Mouse (Mus musculus): ENCODE data around the gene Ankrd53.
"Not testable (repeated sequence)": the region's sequence is repeated elsewhere in the genome, so short reads cannot be mapped to it uniquely, and the experiment has no call there.

Gene Ankrd53

DNA sequence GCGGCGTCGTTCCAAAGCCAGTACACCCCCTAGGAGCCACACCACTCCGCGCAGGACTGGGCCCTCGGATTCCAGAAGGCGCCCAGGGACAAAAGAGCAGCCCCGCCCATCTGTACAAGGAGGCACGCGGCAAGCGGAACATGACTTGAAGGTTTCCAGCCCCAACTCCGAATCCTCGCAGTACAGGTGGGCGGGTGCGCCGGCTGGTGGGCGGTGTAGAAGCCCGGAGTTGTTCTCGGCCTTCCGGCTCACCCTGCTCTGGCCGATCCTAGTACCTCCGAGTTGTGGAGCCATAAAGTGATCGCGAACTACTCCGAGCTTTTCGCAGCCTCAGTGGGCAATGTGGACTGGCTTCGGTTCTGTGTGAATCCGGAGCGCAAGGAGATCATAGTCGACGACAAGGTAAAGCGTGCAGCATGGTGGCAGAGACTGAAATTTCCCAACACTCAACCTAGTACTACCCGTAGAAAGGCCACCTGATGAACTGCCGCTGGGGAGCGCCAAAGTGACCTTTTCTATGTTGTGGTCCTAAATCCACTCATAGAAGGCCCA lies 512 bp downstream of the Ankrd53 start:
- DNase-seq (ENCODE audit: extremely low read depth, insufficient read length, low spot score) = no peak

DNA sequence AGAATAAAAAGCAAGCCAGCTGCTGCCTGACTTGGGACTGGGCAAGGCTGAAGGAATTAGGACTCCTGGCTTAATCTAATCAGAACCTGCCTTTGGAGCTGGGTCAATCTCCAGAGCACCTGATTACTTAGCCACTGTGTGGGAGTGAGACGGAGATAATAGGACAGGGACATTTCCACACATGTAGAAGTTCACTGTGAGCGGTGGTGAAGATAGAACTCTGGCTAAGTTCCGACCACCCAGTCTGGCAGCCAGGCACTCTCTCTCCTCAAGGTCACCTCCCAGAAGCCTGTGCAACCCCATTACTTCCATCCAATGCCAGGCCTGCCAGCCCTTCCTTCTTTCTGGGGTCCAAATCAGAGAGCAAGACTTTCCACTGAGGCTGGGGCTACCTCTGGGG lies 4.5 kb downstream of the Ankrd53 start:
- no peak for DNase-seq (ENCODE audit: extremely low read depth, insufficient read length, low spot score)

DNA sequence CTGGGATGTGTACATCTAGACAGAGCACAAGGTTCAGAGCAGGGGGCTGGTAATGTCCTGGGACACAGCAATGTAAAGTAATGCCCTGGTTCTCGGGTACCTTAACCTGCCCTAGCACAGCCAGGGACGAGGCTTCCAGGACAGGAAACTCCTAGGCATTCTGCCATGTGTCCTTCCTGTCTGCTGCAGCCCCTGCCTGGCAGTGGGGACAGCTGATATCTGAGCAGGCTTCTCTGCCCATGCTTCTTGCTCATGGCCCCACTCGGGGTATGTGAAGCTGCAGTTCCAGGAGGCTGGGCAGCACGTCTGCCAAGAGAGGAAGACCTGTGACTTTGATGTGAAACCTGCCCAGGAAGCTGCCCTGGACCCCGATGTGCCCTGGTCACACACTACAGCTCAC lies 6.0 kb downstream of the Ankrd53 start:
- no peak for DNase-seq (ENCODE audit: extremely low read depth, insufficient read length, low spot score)

DNA sequence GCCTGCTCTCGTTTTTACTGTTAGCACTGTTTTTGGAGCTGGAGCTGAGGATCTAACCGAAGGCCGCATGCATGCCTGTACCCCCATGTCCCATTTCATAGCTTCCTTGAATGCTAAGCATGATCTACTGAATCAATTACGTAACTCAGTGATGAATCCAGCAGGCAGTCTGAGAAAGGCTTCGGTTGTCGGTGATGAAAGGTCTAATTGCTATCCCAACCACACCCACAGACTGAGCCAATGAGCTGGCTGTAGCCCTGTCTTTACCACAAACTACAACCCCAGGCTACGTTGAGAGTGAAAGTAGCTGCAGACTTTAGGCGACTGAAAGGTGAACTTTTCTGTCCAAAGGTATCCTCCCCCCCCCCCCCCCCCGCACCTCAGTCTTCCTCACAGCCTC lies 11.7 kb downstream of the Ankrd53 start:
- DNase-seq (ENCODE audit: extremely low read depth, insufficient read length, low spot score) = no peak

- peak; percentile 45 for DNase-seq (ENCODE audit: extremely low read depth, insufficient read length, low spot score)
These were observed 12.5 kb downstream of the Ankrd53 start for GRCm38 (mm10) chr6:83774781-83775563.

DNA sequence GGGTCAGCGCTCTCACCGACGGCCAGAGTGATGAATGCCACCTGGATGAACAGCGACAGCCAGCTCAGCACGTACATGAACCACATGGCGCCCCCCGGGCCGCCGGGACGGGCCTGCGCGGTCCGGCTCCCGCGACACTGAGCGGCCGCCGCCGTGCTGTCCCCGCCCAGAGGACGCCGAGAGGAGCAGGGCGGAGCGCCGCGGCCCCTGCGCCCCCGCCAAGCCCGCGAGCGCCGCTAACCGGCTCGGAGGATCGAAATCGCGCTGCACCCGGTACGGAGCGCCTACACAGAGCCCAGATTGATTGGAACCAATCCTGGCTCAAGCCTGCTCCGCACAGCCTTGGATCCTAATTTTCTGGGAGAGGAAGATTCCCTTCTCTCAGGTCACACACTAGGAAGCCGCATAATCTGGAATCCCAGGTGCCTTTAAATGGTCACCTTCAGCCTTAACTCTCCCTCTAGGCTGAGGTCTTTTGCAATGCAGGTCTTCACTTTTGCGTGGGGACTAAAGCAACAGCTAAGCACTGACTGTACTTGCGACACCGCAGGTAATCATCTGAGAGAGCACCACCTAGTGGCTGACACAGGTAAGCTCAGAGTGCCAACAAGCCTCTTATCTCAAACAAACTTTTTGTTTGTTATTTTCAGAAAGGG lies 13.3 kb downstream of the Ankrd53 start, which contains the start of gene Tex261:
Gene Tex261 (minus strand): TSS at position 176 of the 656 bp plus-strand sequence.
- peak; percentile 90 for DNase-seq (ENCODE audit: extremely low read depth, insufficient read length, low spot score)

DNA sequence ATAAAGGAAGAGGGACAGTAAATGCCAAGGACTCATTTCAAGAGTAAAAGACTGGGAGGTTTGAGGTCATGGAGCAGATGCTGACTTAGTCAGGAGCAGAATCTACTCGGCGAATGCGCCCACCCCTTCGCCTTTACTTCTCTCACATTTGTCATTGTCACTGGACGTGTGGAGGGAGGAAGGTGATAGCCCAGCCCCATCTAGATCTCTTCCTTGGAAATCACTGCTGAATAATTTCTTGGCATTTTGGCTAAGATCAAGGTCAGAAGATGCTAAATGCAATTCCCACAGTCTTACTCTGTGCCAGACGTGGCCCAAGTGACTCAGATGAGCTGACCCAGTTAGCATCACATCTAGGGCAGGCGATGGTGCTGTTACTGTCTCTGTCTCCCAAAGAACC lies 15.9 kb downstream of the Ankrd53 start:
- no peak for DNase-seq (ENCODE audit: extremely low read depth, insufficient read length, low spot score)

DNA sequence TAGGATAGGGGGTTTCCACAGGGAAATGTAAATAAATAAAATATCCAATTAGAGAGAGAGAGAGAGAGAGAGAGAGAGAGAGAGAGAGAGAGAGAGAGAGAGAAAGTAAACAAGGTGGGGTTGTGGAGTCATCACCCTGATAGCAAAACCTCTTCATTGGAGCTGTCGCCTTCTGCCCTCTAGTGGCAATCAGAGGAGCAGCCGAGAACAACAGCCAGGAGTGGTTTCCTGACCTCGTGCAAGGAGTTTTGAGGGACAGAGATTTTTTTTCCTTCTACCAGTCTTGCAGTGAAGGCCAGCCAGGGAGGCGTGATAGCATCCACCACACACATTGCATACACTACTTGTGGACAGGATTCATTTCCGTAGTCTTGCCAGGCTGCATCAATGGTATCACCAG lies 16.6 kb downstream of the Ankrd53 start:
- DNase-seq (ENCODE audit: extremely low read depth, insufficient read length, low spot score) = no peak

DNA sequence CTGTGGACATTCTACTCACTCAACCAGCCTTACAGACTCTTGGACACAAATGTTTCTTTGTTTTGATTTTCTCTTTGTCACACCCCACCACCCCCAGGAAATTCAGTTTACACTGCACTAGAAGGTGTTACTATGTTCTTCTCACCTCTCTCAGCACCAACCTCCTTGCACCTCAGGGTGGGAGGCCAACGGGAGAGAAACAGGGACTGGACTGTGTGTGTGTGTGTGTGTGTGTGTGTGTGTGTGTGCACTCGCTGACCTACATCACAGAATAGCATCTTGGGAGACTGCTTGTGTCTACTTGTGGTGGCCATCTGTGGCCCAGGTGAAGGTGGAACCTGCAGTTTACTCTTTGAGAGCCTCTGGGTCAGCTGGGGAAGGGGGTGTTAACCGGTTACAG lies 24.0 kb downstream of the Ankrd53 start:
- DNase-seq (ENCODE audit: extremely low read depth, insufficient read length, low spot score) = no peak

DNA sequence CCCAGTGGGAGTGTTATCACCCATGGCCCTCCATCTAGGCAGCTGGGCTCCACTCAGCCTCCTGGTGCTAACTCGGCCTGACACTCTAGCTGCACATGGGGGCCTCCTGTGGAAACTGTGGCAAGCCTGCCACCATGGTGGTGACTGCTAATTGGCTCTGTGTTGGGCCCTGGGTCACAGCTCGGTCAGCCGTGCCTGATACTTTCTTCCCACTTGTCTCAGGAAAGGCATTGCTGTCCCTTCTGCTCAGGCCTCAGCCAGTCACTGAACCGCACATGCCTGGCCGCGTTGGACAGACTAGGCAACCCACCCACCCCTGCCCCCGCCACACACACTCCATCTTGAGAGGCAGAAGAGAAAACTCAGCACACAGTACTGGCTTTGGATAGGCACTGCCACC lies 26.1 kb downstream of the Ankrd53 start:
- no peak for DNase-seq (ENCODE audit: extremely low read depth, insufficient read length, low spot score)

DNA sequence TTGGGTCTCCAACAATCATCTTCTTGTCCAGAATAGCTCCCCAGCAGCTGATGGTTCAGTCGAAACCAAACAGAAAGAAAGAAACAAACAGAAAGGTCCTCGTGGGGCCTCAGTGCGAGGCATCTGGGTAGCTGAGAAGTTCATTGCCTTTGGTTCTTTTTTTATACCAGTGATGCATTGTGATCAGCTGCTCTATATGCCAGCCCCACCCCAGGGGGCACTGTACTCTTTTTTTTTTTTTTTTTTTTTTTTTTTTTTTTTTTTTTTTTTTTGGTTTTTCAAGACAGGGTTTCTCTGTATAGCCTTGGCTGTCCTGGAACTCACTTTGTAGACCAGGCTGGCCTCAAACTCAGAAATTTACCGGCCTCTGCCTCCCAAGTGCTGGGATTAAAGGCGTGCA lies 28.1 kb downstream of the Ankrd53 start:
- not testable (repeated sequence) for DNase-seq (ENCODE audit: extremely low read depth, insufficient read length, low spot score)

DNA sequence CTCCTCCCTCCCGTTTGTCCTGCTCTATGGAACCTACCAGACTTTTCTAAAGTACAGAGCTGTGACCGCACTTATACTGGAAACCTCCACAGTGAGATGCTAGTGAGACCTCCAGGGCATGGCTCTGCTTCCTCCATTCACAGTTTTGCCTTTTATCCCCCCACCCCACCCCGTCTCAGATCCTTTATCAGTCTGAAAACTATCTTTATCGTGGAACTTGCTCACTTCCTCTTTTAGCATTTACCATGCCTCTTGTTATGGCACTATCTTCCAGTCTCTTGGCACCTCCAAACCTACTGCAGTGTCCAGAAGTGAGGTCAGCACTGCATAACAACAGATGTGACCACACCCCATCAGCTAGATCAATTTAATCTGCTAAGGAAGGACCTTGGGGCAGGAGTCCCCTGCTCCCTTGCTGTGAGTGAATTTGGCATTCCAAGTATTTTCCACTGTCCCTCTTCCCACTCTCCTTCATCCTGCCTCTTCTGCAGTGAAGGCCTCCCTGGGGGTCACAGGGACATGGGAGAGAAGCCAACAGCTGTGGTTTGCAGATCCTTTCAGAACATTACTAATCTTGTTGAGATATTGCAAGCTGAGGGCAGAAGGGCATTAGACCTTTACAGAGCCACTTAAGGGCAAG lies 28.9 kb downstream of the Ankrd53 start:
- no peak for DNase-seq (ENCODE audit: extremely low read depth, insufficient read length, low spot score)

DNA sequence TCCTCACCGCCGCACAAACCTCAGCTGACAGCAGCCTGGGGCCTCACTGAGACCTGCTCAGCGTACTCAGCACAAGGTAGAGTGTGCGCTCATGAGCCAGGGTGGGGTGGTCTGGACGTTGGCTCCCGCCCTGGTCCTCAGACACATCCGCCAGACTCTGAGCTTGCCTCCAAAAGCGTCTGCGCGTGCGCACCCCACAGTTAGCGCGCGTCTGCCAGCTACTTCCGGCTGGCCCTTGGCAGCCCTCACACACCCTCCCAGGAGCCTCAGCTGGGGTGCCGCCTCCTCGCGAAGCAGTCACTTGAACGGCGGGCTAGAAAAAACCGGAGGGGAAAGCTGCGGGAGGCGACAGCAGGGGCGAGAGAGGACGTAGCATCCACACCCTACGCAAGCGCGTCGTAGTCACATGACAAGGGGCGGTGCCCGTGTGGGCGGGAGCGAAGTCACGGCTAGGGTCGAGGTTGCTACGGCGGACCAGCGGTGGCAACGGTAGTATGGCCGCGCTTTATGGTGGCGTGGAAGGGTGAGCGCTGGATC lies 32.4 kb downstream of the Ankrd53 start, which contains the start of gene Nagk:
Gene Nagk (plus strand): TSS at position 223 of the 537 bp plus-strand sequence.
- peak; percentile 95 for DNase-seq (ENCODE audit: extremely low read depth, insufficient read length, low spot score)

DNA sequence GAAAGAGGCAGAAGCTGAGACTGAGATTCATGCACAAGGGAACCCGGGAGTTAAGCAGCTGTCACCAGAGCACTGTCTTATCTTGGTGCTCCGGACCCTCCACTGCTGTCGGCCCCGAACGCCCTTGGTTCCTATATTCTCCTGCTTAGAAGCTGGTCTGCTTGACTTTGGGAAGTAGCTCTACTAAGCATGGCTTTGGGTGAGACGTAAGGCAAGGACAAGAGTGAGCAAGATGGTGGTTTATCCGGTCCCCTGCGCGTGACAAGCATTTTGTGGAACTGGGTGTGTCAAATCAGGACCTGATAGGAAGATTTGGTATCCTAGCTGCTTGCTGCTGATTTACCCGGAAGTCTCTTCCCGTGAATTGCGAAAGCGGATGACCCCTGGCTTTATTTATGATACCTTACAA lies 33.1 kb downstream of the Ankrd53 start:
- DNase-seq (ENCODE audit: extremely low read depth, insufficient read length, low spot score) = no peak

DNA sequence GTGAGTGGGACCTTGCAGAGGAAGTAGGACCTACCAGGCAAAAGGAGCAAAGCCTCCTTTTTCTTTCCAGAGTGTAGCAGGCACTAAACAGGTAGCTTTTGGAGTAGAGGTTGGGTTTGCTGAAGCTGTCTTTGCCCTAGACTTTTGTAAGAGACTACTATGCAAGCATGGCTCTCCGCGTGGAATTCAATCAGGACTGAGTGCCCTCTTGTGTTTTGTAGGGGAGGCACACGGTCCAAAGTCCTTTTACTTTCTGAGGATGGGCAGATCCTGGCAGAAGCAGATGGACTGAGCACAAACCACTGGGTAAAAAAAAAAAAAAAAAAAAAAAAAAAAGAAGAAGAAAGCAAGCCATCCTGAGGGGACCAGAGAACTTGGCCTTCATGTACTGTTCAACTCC lies 34.2 kb downstream of the Ankrd53 start:
- DNase-seq (ENCODE audit: extremely low read depth, insufficient read length, low spot score) = no peak

GRCm38 (mm10) chr6:83802033-83802432 lies 39.6 kb downstream of the Ankrd53 start:
- no peak for DNase-seq (ENCODE audit: extremely low read depth, insufficient read length, low spot score)

DNA sequence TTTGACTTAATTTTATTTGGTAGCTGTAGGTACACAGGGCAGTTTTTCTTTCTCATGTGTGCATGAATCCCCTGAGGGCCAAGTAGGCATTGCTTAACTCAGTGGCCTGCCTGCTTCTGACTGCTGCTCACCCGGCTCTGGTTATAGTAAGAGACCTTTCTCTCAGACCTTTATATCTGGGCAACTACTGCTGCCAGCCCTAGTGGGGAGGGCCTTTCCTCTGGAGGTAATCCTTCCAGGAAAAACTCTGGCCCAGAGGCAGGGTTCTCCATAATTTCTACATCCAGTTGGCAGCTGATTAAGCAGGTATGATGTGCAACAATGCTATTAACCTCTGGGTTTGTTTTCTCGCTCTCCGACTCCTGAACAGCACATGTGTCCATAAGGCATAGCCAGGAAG lies 40.4 kb downstream of the Ankrd53 start:
- DNase-seq (ENCODE audit: extremely low read depth, insufficient read length, low spot score) = no peak

- DNase-seq (ENCODE audit: extremely low read depth, insufficient read length, low spot score) = no peak
These were observed 53.4 kb downstream of the Ankrd53 start for GRCm38 (mm10) chr6:83815801-83816200.
